Mouse (Mus musculus): ENCODE results near the gene Slc22a2. TPM values are rescaled to one million over a fixed set of nuclear protein-coding genes. Genes with fewer than 3 reads are reported as not detected.

Slc22a2 gene
- polyA plus RNA-seq, 1 experiment from 2014 or later: not detected

DNA sequence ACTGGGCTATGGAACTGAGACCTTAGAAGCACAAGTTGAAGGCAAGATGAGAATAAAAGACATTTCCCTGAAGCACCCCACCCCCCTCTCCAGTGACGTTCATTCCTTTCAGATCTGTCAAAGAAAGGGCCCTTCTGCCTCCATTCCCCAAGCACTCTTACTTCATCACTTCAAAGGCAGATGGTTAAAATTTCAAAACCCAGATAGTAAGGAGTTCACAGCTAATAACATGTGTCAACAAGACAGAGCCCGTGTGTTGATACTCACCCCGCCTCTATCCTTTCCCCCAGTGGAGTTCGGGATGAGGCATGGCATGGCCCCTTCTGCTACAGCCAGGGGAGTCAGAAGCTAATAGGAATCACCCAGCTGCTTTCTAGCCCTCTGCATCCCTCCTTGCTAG, 31.5 kb downstream of the Slc22a2 start:
- H3K4me3 ChIP-seq (ENCODE audit: low read length): no peak overlapping the region
- H3K36me3 ChIP-seq (ENCODE audit: control insufficient read depth, insufficient read depth, low read length): no peaks in the 10 kb centered on the region
- H3K4me1 ChIP-seq (replicated peaks; ENCODE audit: control insufficient read depth, insufficient read depth, low read length): peaks cover 3% of the 10 kb centered on the region; the same call in 1 of the 2 replicates
- no peaks in the 10 kb centered on the region for H3K27me3 ChIP-seq (ENCODE audit: control insufficient read depth, insufficient read depth, low read depth, low read length)
- H3K27ac ChIP-seq (ENCODE audit: low read length): peak overlapping the region; percentile 38; the same call in 1 of the 2 replicates
- ATAC-seq (ENCODE audit: low read depth): peak; percentile 92
- H3K9me3 ChIP-seq (ENCODE audit: control insufficient read depth, low read length): no peaks in the 10 kb centered on the region
- no peak overlapping the region for H3K9ac ChIP-seq (ENCODE audit: low read length)
- no peak overlapping the region for H3K4me2 ChIP-seq (ENCODE audit: low read depth, low read length)
- WGBS: 17% methylated on average over 4 of the region's 4 CpGs

GRCm38 (mm10) chr17:12619641-12620040, 35.7 kb downstream of the Slc22a2 start:
- no peak for ATAC-seq (ENCODE audit: low read depth)
- no peaks in the 10 kb centered on the region for H3K27me3 ChIP-seq (ENCODE audit: control insufficient read depth, insufficient read depth, low read depth, low read length)
- 75% methylated on average over 2 of the region's 2 CpGs for WGBS
- no peak overlapping the region for H3K27ac ChIP-seq (ENCODE audit: low read length)
- no peaks in the 10 kb centered on the region for H3K36me3 ChIP-seq (ENCODE audit: control insufficient read depth, insufficient read depth, low read length)
- H3K9me3 ChIP-seq (ENCODE audit: control insufficient read depth, low read length): peaks cover under 1% of the 10 kb centered on the region; the same call in 1 of the 2 replicates
- H3K4me2 ChIP-seq (ENCODE audit: low read depth, low read length): no peak overlapping the region
- no peak overlapping the region for H3K4me3 ChIP-seq (ENCODE audit: low read length)
- no peak overlapping the region for H3K9ac ChIP-seq (ENCODE audit: low read length)
- peaks cover 3% of the 10 kb centered on the region; the same call in 1 of the 2 replicates for H3K4me1 ChIP-seq (replicated peaks; ENCODE audit: control insufficient read depth, insufficient read depth, low read length)

DNA sequence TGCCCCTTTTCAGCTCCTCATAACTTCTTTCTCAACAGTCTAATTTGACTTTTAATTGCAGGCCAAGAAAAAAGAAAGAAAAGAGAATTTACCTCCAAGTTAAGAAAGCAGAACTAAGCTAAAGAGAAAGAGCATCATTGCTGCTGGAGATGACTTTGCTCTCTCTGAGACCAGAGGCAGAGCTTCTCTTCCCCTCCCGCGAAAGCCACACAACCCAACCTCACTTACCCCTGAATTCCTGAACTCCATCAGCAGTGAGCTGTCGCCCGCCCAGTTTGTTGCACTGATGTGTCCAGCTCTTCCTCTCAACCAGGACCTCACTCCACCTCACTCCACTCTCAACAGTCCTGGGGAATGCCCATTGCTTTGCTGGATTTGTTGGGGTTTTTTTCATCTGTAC, 44.1 kb downstream of the Slc22a2 start:
- WGBS: 71% methylated on average over 4 of the region's 4 CpGs
- no peak overlapping the region for H3K4me3 ChIP-seq (ENCODE audit: low read length)
- H3K4me2 ChIP-seq (ENCODE audit: low read depth, low read length): no peak overlapping the region
- H3K9ac ChIP-seq (ENCODE audit: low read length): no peak overlapping the region
- peak overlapping the region; percentile 61; the same call in 1 of the 2 replicates for H3K27ac ChIP-seq (ENCODE audit: low read length)
- no peak for ATAC-seq (ENCODE audit: low read depth)
- no peaks in the 10 kb centered on the region for H3K36me3 ChIP-seq (ENCODE audit: control insufficient read depth, insufficient read depth, low read length)
- no peaks in the 10 kb centered on the region for H3K27me3 ChIP-seq (ENCODE audit: control insufficient read depth, insufficient read depth, low read depth, low read length)
- H3K9me3 ChIP-seq (ENCODE audit: control insufficient read depth, low read length): peaks cover 10% of the 10 kb centered on the region
- H3K4me1 ChIP-seq (replicated peaks; ENCODE audit: control insufficient read depth, insufficient read depth, low read length): peaks cover 10% of the 10 kb centered on the region

- peak overlapping the region; percentile 88 for H3K27ac ChIP-seq (ENCODE audit: low read length)
- ATAC-seq (ENCODE audit: low read depth): peak; percentile 71
These were observed 47.2 kb downstream of the Slc22a2 start for GRCm38 (mm10) chr17:12630976-12631730.

GRCm38 (mm10) chr17:12631771-12632600, 48.1 kb downstream of the Slc22a2 start:
- H3K27me3 ChIP-seq (ENCODE audit: control insufficient read depth, insufficient read depth, low read depth, low read length): no peaks in the 10 kb centered on the region
- H3K36me3 ChIP-seq (ENCODE audit: control insufficient read depth, insufficient read depth, low read length): no peaks in the 10 kb centered on the region
- H3K4me3 ChIP-seq (ENCODE audit: low read length): no peak overlapping the region
- 23% methylated on average over 7 of the region's 7 CpGs for WGBS
- no peaks in the 10 kb centered on the region for H3K9me3 ChIP-seq (ENCODE audit: control insufficient read depth, low read length)
- H3K9ac ChIP-seq (ENCODE audit: low read length): no peak overlapping the region
- H3K27ac ChIP-seq (ENCODE audit: low read length): peak overlapping the region; percentile 88
- peaks cover 15% of the 10 kb centered on the region for H3K4me1 ChIP-seq (replicated peaks; ENCODE audit: control insufficient read depth, insufficient read depth, low read length)
- peak; percentile 93 for ATAC-seq (ENCODE audit: low read depth)
- no peak overlapping the region for H3K4me2 ChIP-seq (ENCODE audit: low read depth, low read length)

More at GRCm38 (mm10) chr17:12630976-12631730, 47.2 kb downstream of the Slc22a2 start:
- no peak overlapping the region for H3K9ac ChIP-seq (ENCODE audit: low read length)
- peaks cover under 1% of the 10 kb centered on the region; the same call in 1 of the 2 replicates for H3K9me3 ChIP-seq (ENCODE audit: control insufficient read depth, low read length)
- H3K27me3 ChIP-seq (ENCODE audit: control insufficient read depth, insufficient read depth, low read depth, low read length): no peaks in the 10 kb centered on the region
- peaks cover 15% of the 10 kb centered on the region for H3K4me1 ChIP-seq (replicated peaks; ENCODE audit: control insufficient read depth, insufficient read depth, low read length)
- no peak overlapping the region for H3K4me2 ChIP-seq (ENCODE audit: low read depth, low read length)
- no peak overlapping the region for H3K4me3 ChIP-seq (ENCODE audit: low read length)
- 40% methylated on average over 6 of the region's 6 CpGs for WGBS
- no peaks in the 10 kb centered on the region for H3K36me3 ChIP-seq (ENCODE audit: control insufficient read depth, insufficient read depth, low read length)

- H3K4me3 ChIP-seq (ENCODE audit: low read length): no peak overlapping the region
- ATAC-seq (ENCODE audit: low read depth): no peak
- peaks cover 2% of the 10 kb centered on the region; the same call in 1 of the 2 replicates for H3K9me3 ChIP-seq (ENCODE audit: control insufficient read depth, low read length)
- no peak overlapping the region for H3K4me2 ChIP-seq (ENCODE audit: low read depth, low read length)
- H3K4me1 ChIP-seq (replicated peaks; ENCODE audit: control insufficient read depth, insufficient read depth, low read length): peaks cover 20% of the 10 kb centered on the region
- 37% methylated on average over 4 of the region's 4 CpGs for WGBS
- H3K36me3 ChIP-seq (ENCODE audit: control insufficient read depth, insufficient read depth, low read length): no peaks in the 10 kb centered on the region
- H3K27me3 ChIP-seq (ENCODE audit: control insufficient read depth, insufficient read depth, low read depth, low read length): no peaks in the 10 kb centered on the region
- H3K27ac ChIP-seq (ENCODE audit: low read length): peak overlapping the region; percentile 38; the same call in 1 of the 2 replicates
- no peak overlapping the region for H3K9ac ChIP-seq (ENCODE audit: low read length)
These were observed 50.9 kb downstream of the Slc22a2 start for GRCm38 (mm10) chr17:12634814-12635213.

- H3K4me3 ChIP-seq (ENCODE audit: low read length): no peak overlapping the region
- H3K9ac ChIP-seq (ENCODE audit: low read length): no peak overlapping the region
- no peak for ATAC-seq (ENCODE audit: low read depth)
- no peaks in the 10 kb centered on the region for H3K36me3 ChIP-seq (ENCODE audit: control insufficient read depth, insufficient read depth, low read length)
- H3K9me3 ChIP-seq (ENCODE audit: control insufficient read depth, low read length): peaks cover 2% of the 10 kb centered on the region; the same call in 1 of the 2 replicates
- H3K27ac ChIP-seq (ENCODE audit: low read length): no peak overlapping the region
- H3K4me1 ChIP-seq (replicated peaks; ENCODE audit: control insufficient read depth, insufficient read depth, low read length): peaks cover 5% of the 10 kb centered on the region; the same call in 1 of the 2 replicates
- no peak overlapping the region for H3K4me2 ChIP-seq (ENCODE audit: low read depth, low read length)
- 96% methylated on average over 3 of the region's 3 CpGs for WGBS
- no peaks in the 10 kb centered on the region for H3K27me3 ChIP-seq (ENCODE audit: control insufficient read depth, insufficient read depth, low read depth, low read length)
These were observed 55.7 kb downstream of the Slc22a2 start for GRCm38 (mm10) chr17:12639585-12639984.

- no peak overlapping the region for H3K27ac ChIP-seq (ENCODE audit: low read length)
- 44% methylated on average over 4 of the region's 4 CpGs for WGBS
- H3K27me3 ChIP-seq (ENCODE audit: control insufficient read depth, insufficient read depth, low read depth, low read length): no peaks in the 10 kb centered on the region
These were observed 57.2 kb downstream of the Slc22a2 start for GRCm38 (mm10) chr17:12641087-12641486.

GRCm38 (mm10) chr17:12645461-12645860, 61.5 kb downstream of the Slc22a2 start:
- no peak overlapping the region for H3K9ac ChIP-seq (ENCODE audit: low read length)
- peak overlapping the region; percentile 64 for H3K27ac ChIP-seq (ENCODE audit: low read length)
- H3K9me3 ChIP-seq (ENCODE audit: control insufficient read depth, low read length): no peaks in the 10 kb centered on the region
- peak; percentile 77 for ATAC-seq (ENCODE audit: low read depth)
- no peaks in the 10 kb centered on the region for H3K4me1 ChIP-seq (replicated peaks; ENCODE audit: control insufficient read depth, insufficient read depth, low read length)
- no peaks in the 10 kb centered on the region for H3K27me3 ChIP-seq (ENCODE audit: control insufficient read depth, insufficient read depth, low read depth, low read length)
- H3K36me3 ChIP-seq (ENCODE audit: control insufficient read depth, insufficient read depth, low read length): no peaks in the 10 kb centered on the region
- H3K4me2 ChIP-seq (ENCODE audit: low read depth, low read length): no peak overlapping the region
- WGBS: 65% methylated on average over 5 of the region's 5 CpGs
- H3K4me3 ChIP-seq (ENCODE audit: low read length): no peak overlapping the region

More at GRCm38 (mm10) chr17:12641087-12641486, 57.2 kb downstream of the Slc22a2 start:
- H3K4me2 ChIP-seq (ENCODE audit: low read depth, low read length): no peak overlapping the region
- H3K9me3 ChIP-seq (ENCODE audit: control insufficient read depth, low read length): peaks cover 2% of the 10 kb centered on the region; the same call in 1 of the 2 replicates
- H3K4me1 ChIP-seq (replicated peaks; ENCODE audit: control insufficient read depth, insufficient read depth, low read length): peaks cover 5% of the 10 kb centered on the region; the same call in 1 of the 2 replicates
- no peak overlapping the region for H3K9ac ChIP-seq (ENCODE audit: low read length)
- ATAC-seq (ENCODE audit: low read depth): peak; percentile 39; the same call in 1 of the 2 replicates
- H3K36me3 ChIP-seq (ENCODE audit: control insufficient read depth, insufficient read depth, low read length): no peaks in the 10 kb centered on the region
- H3K4me3 ChIP-seq (ENCODE audit: low read length): no peak overlapping the region

Data from lung, embryonic 16.5 days (tissue).